Mouse (Mus musculus) kidney, postnatal 25 days (tissue): ENCODE measurements at regions not wholly inside any gene's neighbourhood (a gene's known extent, or its start where the extent isn't known, plus 50 kb on each side); places are given as distances from the start of the nearest gene placed in this dataset.
A peak's percentile ranks its signal among the peaks of the same experiment; 100 is the strongest.

ENCODE experiments used
- DNase-seq, 2 experiments: peaks; one replicate each; pipeline ENCODE4 v3.0.0; 2021; ENCODE audit warnings: mixed read lengths in 2 of 2

DNA sequence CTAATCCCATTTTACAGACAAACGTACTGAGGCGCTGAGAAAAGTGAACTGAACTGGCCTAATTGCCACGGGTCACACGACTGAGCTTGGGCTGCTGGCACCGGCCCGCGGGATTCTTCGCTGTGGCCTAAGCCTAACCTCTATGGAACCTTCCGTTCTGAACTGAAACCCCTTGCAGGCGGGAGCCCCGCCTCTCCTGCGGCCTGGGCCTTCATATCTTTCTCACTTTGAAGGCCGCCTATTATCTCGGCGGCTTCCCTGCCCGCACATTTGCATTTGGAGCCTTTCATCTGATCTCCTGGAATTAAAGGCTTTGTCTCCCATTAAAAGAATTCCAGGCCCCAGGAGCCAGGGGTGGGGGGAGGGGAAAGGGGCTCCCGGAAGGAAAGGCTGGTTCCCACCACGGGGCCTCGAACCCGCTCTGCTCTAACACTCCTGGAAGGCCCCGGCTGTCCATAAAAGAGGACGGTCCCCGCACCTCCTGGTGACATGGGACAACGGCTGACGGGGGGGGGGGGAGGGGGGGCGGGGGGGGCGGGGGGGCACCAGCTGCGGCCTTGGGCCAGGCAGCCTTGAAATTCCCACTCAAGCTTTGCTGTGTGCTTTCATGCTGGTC lies 122.9 kb upstream of the Pja1 start:
- no peak for DNase-seq

DNA sequence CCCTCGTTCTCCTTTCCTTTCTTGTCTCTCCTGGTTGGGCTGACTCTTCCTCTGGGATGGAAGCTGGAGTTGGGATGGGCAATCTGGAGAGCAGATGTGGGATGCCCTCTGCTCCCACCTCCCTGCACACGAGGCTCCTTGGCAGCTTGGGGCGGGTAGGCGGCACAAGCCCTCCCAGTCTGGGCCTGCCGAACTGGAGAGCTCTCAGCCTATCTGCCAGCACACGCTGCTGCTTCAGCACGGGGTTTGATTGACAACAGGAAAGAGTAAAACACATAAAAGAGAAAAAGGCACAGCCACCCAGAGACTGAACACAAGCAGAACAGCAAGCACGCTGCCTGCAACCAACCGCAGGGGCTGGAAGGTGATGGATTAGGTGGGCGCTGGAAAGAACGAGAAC lies 121.9 kb upstream of the Pja1 start:
- DNase-seq: no peak

DNA sequence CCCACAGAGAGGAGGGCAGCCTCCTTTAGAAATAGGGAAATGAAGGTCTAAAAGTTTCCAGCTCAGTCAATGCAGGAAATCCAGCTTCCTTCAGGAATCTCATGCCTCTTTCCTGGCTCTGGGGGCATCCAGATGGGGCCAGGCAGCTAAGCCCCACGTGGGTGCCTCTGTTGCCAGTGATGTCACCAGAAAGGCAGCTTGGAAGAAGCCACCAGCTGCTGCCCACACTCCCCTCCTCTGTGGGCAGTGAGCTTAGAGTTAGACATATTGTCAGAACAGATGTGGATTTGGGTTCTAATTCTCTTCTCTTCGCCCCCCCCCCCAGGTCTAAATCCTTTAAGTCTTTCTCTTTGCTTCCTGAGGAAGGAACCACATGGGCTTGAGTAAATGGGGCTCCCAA lies 116.2 kb upstream of the Pja1 start:
- DNase-seq: no peak

DNA sequence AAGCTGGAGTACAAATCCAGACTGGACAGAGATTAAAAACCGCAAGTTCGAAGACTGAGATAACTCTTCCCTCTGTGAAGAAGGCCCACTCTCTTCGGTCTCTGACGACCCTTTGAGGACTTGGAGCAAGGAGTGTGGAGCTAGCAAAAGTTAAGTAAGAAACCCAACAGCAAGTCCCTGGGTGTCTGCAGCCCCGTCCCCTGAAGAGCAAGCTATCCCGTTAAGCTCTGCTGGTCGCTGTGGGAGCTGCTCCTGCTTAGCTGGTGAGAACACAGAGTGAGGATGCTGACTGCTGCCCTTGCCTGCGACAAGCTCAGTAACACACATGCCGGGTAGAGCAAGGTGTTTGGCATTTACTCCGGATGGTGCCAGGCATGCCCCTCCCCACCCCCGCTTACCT lies 115.2 kb upstream of the Pja1 start:
- DNase-seq: no peak

DNA sequence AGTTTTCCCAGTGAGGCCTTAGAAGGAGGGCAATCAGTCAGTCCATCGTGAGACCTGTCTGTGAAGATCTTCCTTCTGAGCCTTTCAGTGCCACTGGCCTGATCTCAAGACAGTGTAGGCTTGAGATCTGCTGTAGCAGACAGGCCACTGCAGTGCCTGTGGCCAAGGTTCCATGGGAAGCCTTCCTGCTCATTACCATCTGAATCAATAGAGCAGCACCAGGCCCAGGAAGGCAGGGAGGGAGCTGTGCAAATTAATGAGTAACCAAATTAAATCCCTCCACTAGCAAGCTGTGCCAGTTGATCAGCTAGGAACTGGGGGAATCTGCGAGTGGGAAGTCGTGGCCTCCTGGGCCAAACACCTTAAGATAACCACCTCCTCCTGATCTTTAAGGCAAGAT lies 114.6 kb upstream of the Pja1 start:
- DNase-seq: peak; percentile 38 to 65

DNA sequence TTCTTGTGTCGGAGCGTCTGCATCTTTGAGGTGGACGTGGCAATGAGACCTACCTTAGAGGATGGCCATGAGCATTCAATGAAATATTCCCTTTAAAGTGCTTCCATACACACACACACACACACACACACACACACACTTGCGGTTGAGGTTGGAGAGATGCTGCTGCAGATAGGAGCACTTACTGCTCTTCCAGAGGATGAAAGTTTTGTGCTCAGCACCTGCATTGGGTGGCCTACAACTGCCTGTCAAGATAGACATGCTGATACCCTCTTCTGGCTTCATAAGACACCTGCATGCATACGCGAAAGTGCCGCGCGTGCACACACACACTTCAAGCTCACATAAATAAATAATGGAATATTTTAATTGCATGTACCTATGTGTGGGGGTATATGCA lies 111.5 kb upstream of the Pja1 start:
- DNase-seq: no peak

DNA sequence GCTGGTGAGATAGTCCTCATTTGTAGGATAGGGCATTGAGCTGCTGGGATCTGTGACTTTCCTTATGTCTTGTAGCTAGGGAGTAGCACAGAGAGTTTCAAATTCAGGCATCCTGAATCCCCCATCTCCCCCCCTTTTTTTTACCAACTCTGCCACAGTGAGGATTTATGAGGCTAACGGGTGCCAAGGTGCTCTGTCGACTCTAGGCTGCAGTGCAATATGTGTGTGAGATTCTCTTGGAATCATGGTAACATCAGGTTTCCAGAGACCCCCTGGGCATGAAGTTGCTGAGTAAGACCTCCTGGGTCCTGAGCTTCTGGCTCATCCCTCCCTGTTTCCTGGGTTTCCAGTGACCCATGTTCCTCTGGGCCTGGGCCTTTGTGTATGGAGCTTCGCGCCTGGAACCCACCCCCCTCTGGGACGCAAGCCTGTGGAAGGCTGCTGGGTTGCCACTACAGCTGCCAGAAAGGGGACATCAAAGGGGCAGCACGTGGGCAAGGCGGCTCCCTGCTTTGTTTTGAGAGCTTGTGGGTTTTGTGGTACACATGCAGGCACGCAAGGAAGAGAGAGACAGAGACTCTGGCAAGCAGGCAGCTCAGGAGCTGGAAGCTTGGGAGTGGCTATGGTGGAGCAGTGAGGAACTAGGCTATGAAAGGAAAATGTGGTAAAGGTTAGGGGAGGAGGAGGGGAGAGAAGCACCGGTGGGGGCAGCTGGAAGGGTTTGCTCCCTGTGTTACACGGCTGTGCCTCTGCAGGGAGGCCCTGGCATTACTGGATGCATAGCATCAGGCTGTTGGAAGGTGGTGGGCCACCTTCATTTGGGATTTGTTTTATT lies 110.8 kb upstream of the Pja1 start:
- DNase-seq: no peak

DNA sequence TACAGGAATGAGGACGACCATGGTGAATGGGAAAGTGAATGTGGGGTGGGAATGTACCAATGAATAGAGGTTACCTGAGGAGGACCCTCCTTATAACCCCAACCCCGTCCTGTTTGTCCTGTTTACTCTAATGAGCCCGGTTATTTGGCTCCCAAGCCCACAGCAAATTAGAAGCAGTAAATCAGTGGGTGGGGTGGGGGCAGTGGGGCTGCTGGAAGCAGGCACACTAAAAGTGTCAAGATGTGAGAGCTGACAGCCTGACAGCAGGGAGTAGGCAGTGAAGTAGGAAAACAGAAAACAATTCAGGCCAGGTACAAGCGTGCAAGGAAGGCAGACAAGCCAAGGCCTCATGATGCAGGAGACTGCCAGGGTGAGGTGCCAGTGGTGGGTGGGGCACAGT lies 108.1 kb upstream of the Pja1 start:
- DNase-seq: no peak

DNA sequence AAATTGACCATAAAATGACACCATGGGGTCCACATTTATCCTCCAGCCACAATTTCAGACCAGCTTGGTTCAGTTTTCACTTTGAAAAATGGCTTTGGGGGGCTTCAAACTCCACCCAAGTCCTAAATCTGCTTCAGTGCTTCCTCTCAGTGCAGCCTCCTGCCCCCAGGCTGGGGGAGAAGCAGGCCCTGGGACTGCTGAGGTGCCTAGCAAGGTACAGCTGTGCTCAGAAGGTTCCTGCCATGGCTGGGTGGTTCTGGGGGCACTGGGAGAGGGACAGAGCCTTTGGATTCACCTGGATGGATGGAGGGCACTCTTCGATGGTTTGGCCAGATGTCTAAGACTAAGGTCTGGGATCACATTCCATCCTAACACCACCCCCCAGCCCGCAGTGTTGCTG lies 107.7 kb upstream of the Pja1 start:
- no peak for DNase-seq

DNA sequence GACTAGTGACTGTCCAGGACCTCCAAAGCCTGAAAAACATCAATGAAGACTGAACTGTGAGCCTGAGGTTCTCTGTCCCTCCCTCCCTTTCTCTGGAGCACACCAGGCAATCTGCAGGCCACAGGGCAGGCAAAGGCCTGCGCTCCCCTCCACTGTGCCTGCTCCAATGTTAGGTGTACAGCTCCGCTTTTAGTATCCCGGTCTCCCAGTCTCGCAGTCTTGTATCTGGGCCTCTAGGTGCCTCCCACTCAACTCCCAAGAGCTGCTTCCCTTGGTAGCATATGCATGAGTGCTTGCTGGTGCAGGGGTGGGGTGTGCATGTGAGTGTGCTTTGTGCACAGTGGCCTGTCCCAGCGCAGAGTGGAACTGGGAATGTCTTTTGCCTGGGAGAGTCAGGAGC lies 104.0 kb upstream of the Pja1 start:
- DNase-seq: no peak

DNA sequence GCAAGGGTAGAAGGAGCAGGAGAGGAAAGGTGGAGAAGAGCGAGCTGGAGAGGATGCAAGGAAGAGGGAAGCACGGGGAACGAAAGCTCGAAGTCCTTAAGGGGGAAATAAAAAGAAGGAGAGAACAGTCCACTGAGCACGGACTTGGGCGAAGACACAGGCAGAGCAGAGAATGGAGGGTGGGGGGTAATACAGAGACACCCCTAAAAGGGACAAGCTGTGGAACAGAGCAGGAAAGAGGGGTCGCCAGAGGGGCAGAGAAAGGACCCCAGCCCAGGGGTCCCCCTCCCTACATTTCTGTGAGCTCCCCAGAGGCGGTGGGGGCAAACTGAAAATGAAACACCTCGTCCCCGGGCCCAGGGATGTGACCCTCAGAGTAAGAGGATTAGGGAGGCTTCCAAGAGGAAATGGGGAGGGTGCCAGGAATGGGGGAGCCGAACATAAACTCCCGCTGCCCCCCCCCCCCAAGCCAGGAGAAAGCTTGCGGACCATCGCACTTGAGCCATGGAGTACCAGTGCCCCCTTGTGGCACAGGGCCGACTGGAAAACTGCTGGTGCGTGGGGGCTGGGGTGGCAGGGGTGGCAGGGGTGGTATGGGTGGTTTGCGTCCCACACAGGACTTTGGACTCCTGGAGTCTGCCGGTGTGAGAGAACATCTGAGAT lies 103.5 kb upstream of the Pja1 start:
- DNase-seq: peak; percentile 75 to 76

DNA sequence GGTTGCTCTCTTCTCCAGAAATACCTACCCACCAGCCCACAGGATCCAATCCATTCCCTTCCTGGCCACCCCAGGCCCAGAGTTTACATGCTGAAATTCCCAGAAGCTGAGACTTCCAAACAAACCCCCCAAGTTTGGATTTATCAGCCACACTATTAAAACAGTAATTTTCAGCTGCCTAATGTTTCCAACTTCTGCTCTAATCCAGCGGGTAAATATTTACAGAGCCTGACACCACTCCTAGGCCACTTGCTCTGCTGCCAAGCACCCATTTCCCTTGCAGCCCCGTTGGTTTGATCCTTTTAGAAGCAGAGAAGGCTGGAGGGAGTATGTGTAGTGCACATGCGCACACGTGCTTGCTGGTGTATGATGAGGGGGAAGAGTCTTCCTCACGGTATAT lies 99.1 kb upstream of the Pja1 start:
- DNase-seq: no peak

DNA sequence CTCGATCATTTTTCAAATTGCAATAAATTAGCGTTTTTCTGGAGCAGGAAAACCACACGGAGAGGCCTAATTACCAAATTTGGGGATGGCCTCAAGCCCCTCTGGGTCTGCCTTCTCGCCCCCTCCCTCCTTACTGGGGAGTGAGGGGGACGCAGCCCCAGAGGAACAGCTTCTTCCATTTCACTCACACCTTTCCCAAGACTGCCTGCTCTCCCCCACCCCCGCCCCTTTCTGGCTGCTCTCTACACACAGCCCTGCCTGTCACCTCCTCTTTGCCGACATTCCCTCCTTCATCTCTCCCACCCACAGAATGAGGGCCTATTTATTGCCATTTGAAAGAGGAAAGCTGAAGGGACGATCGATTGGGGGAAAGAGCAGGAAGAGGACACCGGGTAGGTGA lies 97.2 kb upstream of the Pja1 start:
- no peak for DNase-seq

DNA sequence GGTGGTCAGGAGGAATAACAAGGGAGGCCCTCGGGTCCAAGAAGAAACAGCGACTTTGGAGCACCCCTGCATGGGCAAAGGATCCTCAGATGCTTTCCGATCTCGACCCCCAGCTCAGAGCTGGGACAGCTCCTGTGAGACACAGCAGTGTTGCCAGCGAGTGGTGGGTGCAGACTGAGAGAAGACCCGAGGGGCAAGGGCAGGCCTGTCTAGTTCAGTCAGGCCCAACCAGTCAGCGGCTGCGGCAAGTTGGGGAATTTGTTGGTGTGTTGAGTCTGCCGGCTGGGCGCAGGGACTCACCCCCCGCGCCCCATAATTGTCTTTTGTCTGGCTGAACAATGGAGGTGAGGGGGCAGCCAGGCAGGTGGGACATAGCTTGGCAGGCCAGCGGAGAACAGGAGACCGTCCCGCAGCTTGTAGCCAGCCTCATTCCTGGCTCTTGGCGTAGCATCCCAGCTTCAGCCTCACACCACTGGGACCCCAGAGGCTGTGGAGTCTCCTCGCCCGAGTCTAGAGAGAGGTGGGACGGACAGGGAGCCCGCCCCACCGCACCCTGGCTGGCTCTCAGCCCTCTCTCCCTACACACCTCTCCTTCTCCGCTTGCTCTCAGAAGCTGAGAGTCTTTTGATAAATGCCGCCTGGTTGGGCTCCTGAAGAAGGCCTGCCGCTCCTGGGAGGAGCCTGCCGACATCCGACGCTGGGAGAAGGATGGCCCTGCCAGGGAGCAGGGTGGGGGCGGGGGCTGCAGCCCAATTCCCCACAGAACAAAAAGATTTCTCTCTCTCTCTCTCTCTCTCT lies 96.5 kb upstream of the Pja1 start:
- DNase-seq: no peak

DNA sequence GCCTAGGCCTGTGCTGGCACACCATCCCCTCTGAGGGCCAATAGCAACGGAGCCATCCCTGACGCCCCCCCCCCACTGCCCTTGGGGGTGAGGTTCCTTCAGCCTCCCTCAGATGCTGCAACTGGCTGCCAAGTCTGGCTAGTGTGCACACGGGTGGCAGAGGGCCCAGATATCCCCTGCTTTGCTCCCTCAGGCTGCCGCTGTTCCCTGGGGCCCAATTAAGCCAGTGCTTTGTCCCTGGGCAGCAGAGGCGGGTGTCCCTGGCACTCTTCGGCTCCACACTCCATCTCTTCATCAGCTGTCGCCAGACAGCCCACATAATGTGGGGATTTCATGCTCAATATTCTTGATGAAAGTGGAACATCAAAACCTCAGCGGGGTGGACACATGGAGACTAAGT lies 90.9 kb upstream of the Pja1 start:
- DNase-seq: no peak

DNA sequence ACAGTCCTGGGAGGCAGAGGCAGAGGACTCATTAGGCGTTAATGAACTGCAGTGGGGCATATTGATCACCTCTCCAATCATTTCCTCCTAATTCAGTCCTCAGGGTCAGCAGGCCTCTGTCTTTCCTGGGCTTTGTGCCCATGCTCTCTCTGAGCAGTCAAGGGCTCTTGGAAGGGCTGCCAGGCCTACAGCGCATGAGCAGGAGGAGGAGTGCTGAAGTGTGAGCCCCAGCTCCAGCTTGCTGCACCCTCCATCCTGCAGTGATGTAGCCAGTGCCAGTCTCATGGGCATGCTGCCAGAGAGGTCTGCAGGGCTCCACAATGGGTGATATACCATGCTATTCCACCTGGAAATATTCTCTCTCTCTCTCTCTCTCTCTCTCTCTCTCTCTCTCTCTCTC lies 89.6 kb upstream of the Pja1 start:
- DNase-seq: no peak

DNA sequence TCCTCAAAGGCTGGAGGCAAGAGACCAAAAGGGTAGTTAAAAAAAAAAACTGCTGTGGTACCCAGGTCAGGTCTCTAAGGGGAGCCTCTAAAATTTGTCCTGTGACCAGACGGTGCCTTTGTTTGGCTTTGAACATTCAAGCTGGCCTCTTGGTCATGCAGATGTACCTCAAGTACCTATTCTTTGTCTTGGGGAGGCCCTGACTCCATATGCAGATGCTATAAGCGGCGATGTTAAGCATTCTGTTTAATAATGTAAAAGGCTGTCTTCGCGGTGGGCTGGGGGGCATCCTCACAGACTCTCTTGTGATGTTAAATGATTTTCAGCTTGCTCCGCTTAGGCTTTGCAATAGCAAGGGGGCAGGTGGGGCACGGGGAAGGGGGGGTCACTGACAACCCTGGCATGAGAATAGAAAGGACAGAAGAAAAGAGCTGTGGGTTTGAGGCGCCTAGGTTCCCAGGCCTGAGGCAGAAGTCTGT lies 85.8 kb upstream of the Pja1 start:
- no peak for DNase-seq

DNA sequence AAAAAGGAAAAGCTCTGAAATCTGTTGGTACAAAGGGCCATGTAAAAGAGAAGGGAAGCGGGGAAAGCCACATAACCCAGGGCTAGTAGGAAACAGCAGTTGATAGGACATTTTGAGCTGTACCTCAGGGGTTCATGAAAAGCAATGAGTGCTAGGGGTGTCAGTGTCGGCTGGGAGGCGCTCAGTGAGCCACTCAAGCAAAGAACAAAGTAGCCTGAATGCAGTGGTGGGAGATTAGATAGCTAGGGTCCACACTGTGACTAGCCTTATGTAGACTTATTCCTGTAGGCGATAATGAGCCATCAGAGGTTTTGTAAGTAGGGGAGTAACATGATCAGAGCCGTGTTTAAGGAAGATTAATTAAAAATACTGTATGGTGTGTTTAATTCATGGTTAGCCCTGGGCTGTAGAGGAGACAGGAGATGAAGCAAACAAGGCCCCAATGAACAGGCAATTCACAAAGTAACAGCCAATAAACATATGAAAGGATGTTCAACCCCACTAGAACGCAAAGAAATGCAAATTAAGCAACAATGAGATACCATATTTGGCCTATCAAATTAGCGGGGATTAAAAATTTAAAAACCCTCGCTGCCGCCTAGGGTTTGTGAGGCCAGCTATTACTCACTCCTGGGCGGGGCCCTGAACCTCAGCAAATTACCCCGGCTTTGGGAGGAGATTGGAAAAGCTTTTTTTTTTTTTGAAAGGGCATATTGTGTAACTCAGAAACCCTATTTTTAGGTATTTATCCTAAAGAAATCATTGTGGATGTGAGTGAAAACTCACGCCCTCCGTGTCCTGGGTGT lies 85.1 kb upstream of the Pja1 start:
- DNase-seq: no peak

DNA sequence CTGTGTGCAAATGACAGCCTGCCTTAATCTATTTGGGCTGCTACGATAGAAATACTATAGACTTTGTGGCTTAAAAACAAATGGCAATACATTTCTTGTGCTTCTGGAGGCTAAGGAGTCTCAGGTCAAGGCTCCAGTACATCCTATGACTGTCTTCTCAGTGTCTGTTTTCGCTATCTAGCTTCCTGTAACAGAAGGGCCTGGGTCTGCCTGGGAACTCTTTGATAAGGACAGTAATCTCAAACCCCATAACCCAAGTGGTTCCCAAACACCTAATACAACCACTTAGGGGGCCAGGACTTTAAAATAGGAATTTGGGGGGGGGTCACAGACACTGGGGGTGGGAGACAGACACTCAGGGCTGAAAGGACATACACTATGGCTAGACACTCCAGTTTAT lies 81.7 kb upstream of the Pja1 start:
- no peak for DNase-seq

DNA sequence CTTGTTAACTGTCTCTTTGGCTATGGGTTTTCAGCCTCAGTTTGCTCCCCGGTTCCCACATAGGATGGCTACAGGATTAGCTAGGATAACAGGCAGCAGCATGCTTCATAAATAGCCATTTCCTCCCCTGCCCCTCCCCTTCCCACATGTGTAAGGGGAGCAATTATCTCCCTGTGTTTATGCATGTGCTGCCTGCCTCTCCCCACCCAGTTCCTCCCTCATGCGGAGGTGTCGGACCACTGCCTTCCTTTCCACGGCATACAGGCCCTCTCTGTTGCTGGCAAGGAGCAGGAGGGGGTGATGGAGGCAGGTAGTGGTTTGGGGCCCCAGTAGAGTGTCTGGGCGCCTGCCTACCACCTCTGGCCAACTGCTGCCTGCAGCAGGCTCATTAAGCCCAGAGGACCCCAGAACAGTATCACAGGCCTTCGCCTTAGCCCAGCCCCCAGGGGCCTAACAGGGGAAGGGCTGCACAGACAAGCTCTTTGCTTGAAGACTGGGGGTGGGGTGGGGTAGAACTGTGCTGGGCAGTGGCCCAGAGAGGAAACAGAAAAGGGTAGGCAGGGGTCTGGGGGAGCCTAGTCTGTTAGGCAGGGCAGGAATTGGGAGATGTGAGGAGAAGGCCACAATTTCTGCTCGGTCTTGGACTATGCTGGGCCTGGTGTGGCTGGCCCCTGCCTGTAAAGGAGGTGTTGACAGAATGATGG lies 79.1 kb upstream of the Pja1 start:
- DNase-seq: no peak

DNA sequence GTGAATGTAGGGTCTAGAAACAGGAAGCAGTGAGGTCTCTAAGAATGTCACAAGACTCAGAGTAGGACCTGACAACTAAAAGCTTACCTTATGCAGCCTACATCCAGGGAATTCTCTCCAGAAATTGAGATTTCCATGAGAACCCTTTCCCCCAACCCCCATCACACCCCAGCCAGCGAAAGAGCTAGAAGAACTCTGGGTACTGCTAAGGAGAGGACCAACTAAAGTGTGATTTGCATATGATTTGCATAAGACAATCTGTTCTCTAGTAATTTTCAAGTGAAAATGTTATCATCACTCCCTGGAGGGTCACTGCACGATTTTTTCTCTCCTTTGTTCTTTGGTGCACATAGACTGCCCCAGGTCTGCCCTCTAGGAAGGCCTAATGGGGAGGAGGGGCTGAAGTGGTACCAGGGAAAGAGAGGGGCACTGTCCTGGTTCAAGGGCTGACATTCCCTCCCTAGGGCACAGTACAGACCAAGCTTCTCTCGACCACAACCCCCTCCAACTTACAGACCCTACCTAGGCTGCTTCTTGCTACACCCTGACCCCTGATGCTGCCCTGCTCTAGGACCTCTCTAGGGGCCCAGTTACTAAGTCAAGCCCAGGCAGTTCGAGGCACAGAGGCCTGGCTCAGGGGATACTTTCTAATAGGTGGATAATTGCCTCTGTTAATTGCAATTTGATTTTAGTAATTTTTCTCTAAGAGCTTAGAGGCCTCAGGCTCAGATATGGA lies 77.4 kb upstream of the Pja1 start:
- DNase-seq: no peak
